Mouse (Mus musculus): Measurements from ENCODE around the gene Ncmap. TPM values are rescaled to one million over a fixed set of nuclear protein-coding genes. Genes with fewer than 3 reads are reported as not detected.
A peak's percentile ranks its signal among the peaks of the same experiment; 100 is the strongest.
"Not testable (repeated sequence)": the region's sequence is repeated elsewhere in the genome, so short reads cannot be mapped to it uniquely, and the experiment has no call there.

Gene Ncmap
- polyA plus RNA-seq, 1 experiment from 2014 or later = 1.2 TPM

GRCm38 (mm10) chr4:135361722-135362121 lies 36.3 kb downstream of the Ncmap start:
- Histone ChIP-seq H3K36me3 (replicated peaks) (no peaks in the 10 kb centered on the region), H3K4me1 (no peaks in the 10 kb centered on the region), H3K9ac (no peak overlapping the region), H3K27ac (no peak overlapping the region), H3K27me3 (replicated peaks) (no peaks in the 10 kb centered on the region), H3K4me3 (no peak overlapping the region), H3K4me2 (no peak overlapping the region), H3K9me3 (no peaks in the 10 kb centered on the region)
- ATAC-seq (replicated peaks) = no peak
- WGBS = 90% methylated on average over 12 of the region's 12 CpGs

- Histone ChIP-seq H3K27me3 (replicated peaks) (no peaks in the 10 kb centered on the region), H3K4me2 (no peak overlapping the region), H3K4me3 (no peak overlapping the region), H3K9me3 (no peaks in the 10 kb centered on the region), H3K4me1 (peaks cover 10% of the 10 kb centered on the region), H3K9ac (no peak overlapping the region), H3K27ac (no peak overlapping the region), H3K36me3 (replicated peaks) (no peaks in the 10 kb centered on the region)
- WGBS = 1% methylated on average over 6 of the region's 6 CpGs
- no peak for ATAC-seq (replicated peaks)
These were observed 39.3 kb downstream of the Ncmap start for GRCm38 (mm10) chr4:135358736-135359135.

GRCm38 (mm10) chr4:135357221-135357920 lies 40.7 kb downstream of the Ncmap start:
- Histone ChIP-seq H3K4me3 (no peak overlapping the region), H3K9me3 (no peaks in the 10 kb centered on the region), H3K4me2 (no peak overlapping the region), H3K4me1 (peaks cover 10% of the 10 kb centered on the region), H3K27ac (no peak overlapping the region), H3K9ac (no peak overlapping the region), H3K36me3 (replicated peaks) (no peaks in the 10 kb centered on the region), H3K27me3 (replicated peaks) (no peaks in the 10 kb centered on the region)
- ATAC-seq (replicated peaks) = no peak
- 81% methylated on average over 12 of the region's 12 CpGs for WGBS

- no peak overlapping the region for H3K4me3 ChIP-seq
- WGBS = 83% methylated on average over 9 of the region's 9 CpGs
- no peaks in the 10 kb centered on the region for H3K36me3 ChIP-seq (replicated peaks)
- no peak overlapping the region for H3K9ac ChIP-seq
- no peak for ATAC-seq (replicated peaks)
- peaks cover 22% of the 10 kb centered on the region for H3K4me1 ChIP-seq
- H3K27me3 ChIP-seq (replicated peaks) = no peaks in the 10 kb centered on the region
- H3K27ac ChIP-seq = no peak overlapping the region
- H3K4me2 ChIP-seq = no peak overlapping the region
- no peaks in the 10 kb centered on the region for H3K9me3 ChIP-seq
These were observed 42.0 kb downstream of the Ncmap start for GRCm38 (mm10) chr4:135355886-135356550.

- not testable (repeated sequence) for H3K9me3 ChIP-seq; H3K27me3 ChIP-seq (replicated peaks); H3K36me3 ChIP-seq (replicated peaks); ATAC-seq (replicated peaks); H3K4me3 ChIP-seq; H3K9ac ChIP-seq; H3K4me2 ChIP-seq
- Histone ChIP-seq H3K27ac (peak overlapping the region; percentile 93), H3K4me1 (peaks cover 22% of the 10 kb centered on the region)
These were observed 43.3 kb downstream of the Ncmap start for GRCm38 (mm10) chr4:135354751-135355150.

GRCm38 (mm10) chr4:135353794-135354450 lies 44.1 kb downstream of the Ncmap start:
- Histone ChIP-seq H3K4me3 (peak overlapping the region; percentile 78), H3K27me3 (replicated peaks) (no peaks in the 10 kb centered on the region), H3K36me3 (replicated peaks) (0 out of 2 replicates have a peak, but pooled peaks cover 4% of the 10 kb centered on the region), H3K9ac (peak overlapping the region; percentile 51), H3K9me3 (no peaks in the 10 kb centered on the region), H3K4me2 (peak overlapping the region; percentile 64), H3K27ac (peak overlapping the region; percentile 93), H3K4me1 (peaks cover 22% of the 10 kb centered on the region)
- WGBS = 23% methylated on average over 12 of the region's 12 CpGs
- ATAC-seq (replicated peaks) = no peak

- Histone ChIP-seq H3K9me3 (no peaks in the 10 kb centered on the region), H3K9ac (peak within 1 kb of the TSS; percentile 87), H3K4me1 (peaks cover 22% of the 10 kb centered on the region), H3K4me3 (peak within 1 kb of the TSS; percentile 78), H3K36me3 (replicated peaks) (0 out of 2 replicates have a peak, but pooled peaks cover 6% of the 10 kb centered on the region), H3K27me3 (replicated peaks) (no peaks in the 10 kb centered on the region), H3K4me2 (peak within 1 kb of the TSS; percentile 64), H3K27ac (peak within 1 kb of the TSS; percentile 93)
- under 1% methylated on average over 68 of the region's 69 CpGs for WGBS
- peak; percentile 96 for ATAC-seq (replicated peaks)
These were observed 44.8 kb downstream of the Ncmap start, which contains the start of gene Srrm1 for GRCm38 (mm10) chr4:135353066-135353793. Gene Srrm1 (minus strand): TSS chr4:135353321.

GRCm38 (mm10) chr4:135352326-135353065 lies 45.5 kb downstream of the Ncmap start:
- H3K9me3 ChIP-seq = no peaks in the 10 kb centered on the region
- H3K27ac ChIP-seq = peak overlapping the region; percentile 93
- WGBS = under 1% methylated on average over 54 of the region's 67 CpGs
- 0 out of 2 replicates have a peak, but pooled peaks cover 6% of the 10 kb centered on the region for H3K36me3 ChIP-seq (replicated peaks)
- peak overlapping the region; percentile 87 for H3K9ac ChIP-seq
- peak overlapping the region; percentile 78 for H3K4me3 ChIP-seq
- peak; percentile 37 for ATAC-seq (replicated peaks)
- H3K27me3 ChIP-seq (replicated peaks) = no peaks in the 10 kb centered on the region
- peaks cover 22% of the 10 kb centered on the region for H3K4me1 ChIP-seq
- H3K4me2 ChIP-seq = peak overlapping the region; percentile 64

- peaks cover 85% of the 10 kb centered on the region for H3K36me3 ChIP-seq (replicated peaks)
- no peak overlapping the region for H3K4me3 ChIP-seq
- no peak overlapping the region for H3K4me2 ChIP-seq
- no peaks in the 10 kb centered on the region for H3K9me3 ChIP-seq
- H3K4me1 ChIP-seq = no peaks in the 10 kb centered on the region
- 85% methylated on average over 14 of the region's 14 CpGs for WGBS
- no peaks in the 10 kb centered on the region for H3K27me3 ChIP-seq (replicated peaks)
- no peak overlapping the region for H3K9ac ChIP-seq
- ATAC-seq (replicated peaks) = no peak
- no peak overlapping the region for H3K27ac ChIP-seq
These were observed 60.6 kb downstream of the Ncmap start for GRCm38 (mm10) chr4:135337376-135337942.

- Histone ChIP-seq H3K36me3 (replicated peaks) (peaks cover 82% of the 10 kb centered on the region), H3K27ac (no peak overlapping the region), H3K4me3 (no peak overlapping the region), H3K4me2 (no peak overlapping the region), H3K9me3 (no peaks in the 10 kb centered on the region), H3K9ac (no peak overlapping the region), H3K4me1 (no peaks in the 10 kb centered on the region), H3K27me3 (replicated peaks) (no peaks in the 10 kb centered on the region)
- 94% methylated on average over 3 of the region's 3 CpGs for WGBS
- ATAC-seq (replicated peaks) = no peak
These were observed 62.0 kb downstream of the Ncmap start for GRCm38 (mm10) chr4:135336023-135336357.

- H3K4me3 ChIP-seq = no peak overlapping the region
- peaks cover 80% of the 10 kb centered on the region for H3K36me3 ChIP-seq (replicated peaks)
- no peaks in the 10 kb centered on the region for H3K4me1 ChIP-seq
- H3K27me3 ChIP-seq (replicated peaks) = no peaks in the 10 kb centered on the region
- ATAC-seq (replicated peaks) = no peak
- no peaks in the 10 kb centered on the region for H3K9me3 ChIP-seq
- H3K9ac ChIP-seq = no peak overlapping the region
- H3K27ac ChIP-seq = no peak overlapping the region
- no peak overlapping the region for H3K4me2 ChIP-seq
- WGBS = 90% methylated on average over 9 of the region's 9 CpGs
These were observed 62.6 kb downstream of the Ncmap start for GRCm38 (mm10) chr4:135335327-135336022.

Measured in midbrain, embryonic 15.5 days (tissue).